Mouse (Mus musculus): ENCODE measurements around the gene Prp2. TPM values are rescaled to one million over a fixed set of nuclear protein-coding genes. Genes with fewer than 3 reads are reported as not detected.
"Not testable (repeated sequence)": the region's sequence is repeated elsewhere in the genome, so short reads cannot be mapped to it uniquely, and the experiment has no call there.

Prp2 gene
- total RNA-seq (2022): not detected

DNA sequence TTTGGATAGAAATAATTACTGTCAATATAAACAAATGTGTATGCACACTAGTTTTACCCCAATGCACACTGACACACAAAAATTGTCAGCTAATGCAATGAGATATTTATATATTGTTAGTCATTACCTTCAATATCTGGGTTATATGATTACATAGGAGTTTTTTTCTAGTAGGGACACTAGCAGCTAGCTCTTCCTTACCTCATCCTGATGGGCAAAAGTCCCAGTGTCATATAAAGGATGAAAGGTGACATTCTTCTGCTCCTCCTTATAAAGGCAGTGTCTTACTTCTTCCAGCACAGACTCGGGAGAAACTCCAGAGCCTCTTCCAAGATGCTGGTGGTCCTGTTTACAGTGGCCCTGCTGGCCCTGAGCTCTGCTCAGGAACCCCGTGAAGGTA lies at the start of gene Prp2:
TSS of gene Prp2 (plus strand) at position 301 of the 400 bp plus-strand sequence.
- DNase-seq (ENCODE audit: low spot score in 2 of 2): not testable (repeated sequence)

DNA sequence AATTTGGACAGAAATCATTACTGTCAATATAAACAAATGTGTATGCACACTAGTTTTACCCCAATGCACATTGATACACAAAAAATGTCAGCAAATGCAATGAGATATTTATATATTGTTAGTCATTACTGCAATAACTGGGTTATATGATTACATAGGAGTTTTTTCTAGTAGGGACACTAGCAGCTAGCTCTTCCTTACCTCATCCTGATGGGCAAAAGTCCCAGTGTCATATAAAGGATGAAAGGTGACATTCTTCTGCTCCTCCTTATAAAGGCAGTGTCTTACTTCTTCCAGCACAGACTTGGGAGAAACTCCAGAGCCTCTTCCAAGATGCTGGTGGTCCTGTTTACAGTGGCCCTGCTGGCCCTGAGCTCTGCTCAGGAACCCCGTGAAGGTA lies 26.2 kb upstream of the Prp2 start, which contains the start of gene Prh1:
TSS of gene Prh1 (plus strand) at position 301 of the 400 bp plus-strand sequence.
- not testable (repeated sequence) for DNase-seq (ENCODE audit: low spot score in 2 of 2)

DNA sequence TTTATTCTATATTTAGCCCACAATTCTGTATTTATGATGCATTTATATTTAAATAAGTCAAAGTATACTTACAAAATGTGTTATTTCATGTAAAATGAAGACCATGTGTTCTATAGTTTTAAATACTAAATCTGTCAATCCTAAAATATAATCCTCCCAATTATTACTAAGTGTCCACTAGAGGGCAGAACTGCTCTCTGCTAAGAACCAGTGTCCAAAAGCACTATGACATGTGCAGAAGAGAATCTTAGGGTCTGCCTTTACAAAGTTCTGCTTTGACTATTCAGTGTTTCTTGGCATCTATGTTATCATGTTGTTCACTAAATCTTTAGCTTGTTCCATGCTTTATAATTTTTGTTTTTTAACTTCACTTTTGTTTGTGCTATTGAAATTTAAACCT lies 53.7 kb downstream of the Prp2 start:
- no peak for DNase-seq (ENCODE audit: low spot score in 2 of 2)

Other genes starting within 250 kb of the Prp2 start
- gene Gm8882, start 231.8 kb upstream of the Prp2 start, total RNA-seq (2022): not detected
- not detected for gene Prh1, start 26.1 kb upstream of the Prp2 start, total RNA-seq (2022)
- not detected for gene A630073D07Rik, start 55.6 kb downstream of the Prp2 start, total RNA-seq (2022)
- gene Tas2r120, start 61.0 kb downstream of the Prp2 start, total RNA-seq (2022): not detected
- gene Tas2r121, start 105.1 kb downstream of the Prp2 start, total RNA-seq (2022): not detected
- not detected for gene Tas2r122, start 116.0 kb downstream of the Prp2 start, total RNA-seq (2022)
- not detected for gene Tas2r115, start 142.1 kb downstream of the Prp2 start, total RNA-seq (2022)
- not detected for gene Tas2r124, start 158.8 kb downstream of the Prp2 start, total RNA-seq (2022)
- gene Tas2r102, start 166.2 kb downstream of the Prp2 start, total RNA-seq (2022): not detected
- not detected for gene Tas2r136, start 182.2 kb downstream of the Prp2 start, total RNA-seq (2022)
- not detected for gene Tas2r117, start 206.9 kb downstream of the Prp2 start, total RNA-seq (2022)